Mouse (Mus musculus) telencephalon, adult 2 months (tissue): ENCODE results near the gene Mapk8ip1.

Source experiments
- DNase-seq: peaks from one replicate; pipeline ENCODE4 v3.0.0-alpha.2; 2011; ENCODE audit warnings: low read depth, low spot score

The Mapk8ip1 gene

DNA sequence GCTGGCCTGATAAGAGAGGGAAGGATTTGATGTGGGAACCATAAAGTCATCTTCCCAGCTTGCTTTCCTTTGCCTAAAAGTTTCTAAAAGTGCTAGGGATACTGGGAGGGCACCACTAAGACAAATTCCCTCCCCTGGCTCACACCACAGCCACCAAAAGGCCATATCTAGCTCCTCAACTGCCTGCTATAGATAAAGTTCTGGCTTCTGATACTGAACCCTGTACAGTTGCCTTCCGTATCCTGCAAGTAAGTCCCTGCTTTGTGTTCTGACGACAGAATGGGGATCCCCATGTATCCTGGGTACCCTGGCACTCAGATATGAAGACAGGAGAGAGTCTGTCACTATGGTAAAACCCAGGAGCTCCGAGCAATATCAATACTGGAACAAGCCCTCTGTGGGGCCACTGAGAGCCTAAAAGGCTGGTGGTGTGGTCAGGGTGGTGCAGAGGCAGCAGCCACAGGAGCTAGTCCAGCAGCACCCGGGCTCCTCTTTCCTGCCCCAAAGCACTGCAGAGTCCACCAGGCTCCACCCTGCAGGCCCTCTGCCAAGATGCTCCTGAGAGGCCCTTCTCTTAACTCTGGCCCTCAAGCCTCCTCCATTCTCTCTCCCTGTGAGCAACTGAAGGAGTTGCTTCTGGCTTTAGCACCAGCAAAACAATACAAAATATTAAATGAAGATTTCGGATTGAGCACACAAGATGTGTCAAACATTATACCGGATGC lies 10.7 kb downstream of the Mapk8ip1 start:
- no peak for DNase-seq

DNA sequence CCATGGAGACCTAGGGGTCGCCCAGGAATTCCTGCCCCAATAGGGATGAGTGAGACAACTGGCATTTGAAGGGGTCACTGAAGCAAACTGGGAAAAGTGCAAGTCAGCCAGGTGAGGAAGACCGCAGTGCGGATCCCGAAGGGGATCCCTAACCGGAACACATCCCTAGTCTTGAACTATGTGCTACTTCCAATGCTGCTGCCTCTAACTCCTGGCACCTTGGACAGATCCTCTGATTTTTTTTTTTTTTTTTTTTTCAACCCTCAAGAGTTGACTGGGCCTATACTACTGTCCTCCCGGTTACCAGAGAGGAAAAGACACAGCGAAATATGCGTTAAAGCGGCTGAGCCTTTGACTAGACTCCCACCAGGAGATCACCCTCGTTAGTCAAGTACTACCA lies 11.4 kb downstream of the Mapk8ip1 start:
- DNase-seq = no peak

DNA sequence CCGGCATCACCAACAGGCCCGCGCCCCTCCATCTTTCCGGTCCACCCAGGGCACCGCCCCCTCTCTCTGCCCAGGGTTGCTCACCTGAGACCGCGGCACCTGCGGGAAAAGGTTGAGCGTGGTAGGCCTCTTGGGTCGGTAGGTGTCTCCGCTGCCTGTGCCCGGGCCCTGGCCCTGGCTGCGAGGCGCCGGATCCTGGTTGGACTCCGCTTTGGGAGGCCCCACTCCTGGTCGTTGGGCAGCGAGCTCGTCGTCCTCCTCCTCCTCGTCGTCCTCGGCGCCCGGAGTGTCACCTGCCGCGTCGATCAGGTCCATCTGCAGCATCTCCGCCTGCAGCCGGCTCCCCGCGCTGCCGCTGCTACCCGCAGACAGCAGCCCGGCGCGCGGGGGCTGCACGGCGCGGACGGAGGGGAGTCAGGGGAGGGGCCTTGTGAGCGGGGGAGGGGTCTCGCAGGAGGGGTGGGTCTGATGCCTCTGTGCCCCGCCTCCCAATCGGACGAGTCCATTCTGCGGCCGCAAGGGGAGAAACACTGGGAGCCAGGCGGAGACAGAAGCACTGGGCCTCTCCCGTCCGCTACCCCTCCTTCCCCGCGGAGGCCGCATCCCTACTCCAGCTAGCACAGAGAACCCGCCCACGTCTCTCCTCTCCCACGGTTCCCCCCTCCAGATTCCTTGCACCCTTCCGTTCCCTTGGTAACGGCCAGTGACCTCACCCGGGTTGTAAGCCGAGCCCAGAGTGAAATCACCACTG lies 12.0 kb downstream of the Mapk8ip1 start:
- peak; percentile 97 for DNase-seq

DNA sequence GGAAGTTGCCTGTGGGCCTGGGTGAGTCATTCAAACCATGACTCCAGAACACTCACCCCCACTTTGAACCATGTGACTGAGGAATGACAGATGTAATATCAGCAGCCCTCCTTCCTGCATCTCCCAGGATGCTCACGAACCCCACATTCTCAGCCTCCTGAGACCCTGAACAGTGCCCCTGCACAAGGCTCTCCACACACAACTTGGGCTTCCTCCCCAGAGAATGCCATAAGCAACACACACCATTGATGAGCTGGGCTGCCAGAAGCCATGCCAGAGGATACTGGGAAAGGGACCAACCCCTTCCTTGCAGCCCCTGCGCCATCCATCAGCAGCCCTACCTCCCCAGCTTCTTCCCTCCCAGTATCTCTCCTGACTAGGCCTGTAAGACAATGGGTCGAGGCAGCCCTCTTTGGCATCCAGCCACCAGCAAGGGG lies 13.0 kb downstream of the Mapk8ip1 start:
- no peak for DNase-seq

DNA sequence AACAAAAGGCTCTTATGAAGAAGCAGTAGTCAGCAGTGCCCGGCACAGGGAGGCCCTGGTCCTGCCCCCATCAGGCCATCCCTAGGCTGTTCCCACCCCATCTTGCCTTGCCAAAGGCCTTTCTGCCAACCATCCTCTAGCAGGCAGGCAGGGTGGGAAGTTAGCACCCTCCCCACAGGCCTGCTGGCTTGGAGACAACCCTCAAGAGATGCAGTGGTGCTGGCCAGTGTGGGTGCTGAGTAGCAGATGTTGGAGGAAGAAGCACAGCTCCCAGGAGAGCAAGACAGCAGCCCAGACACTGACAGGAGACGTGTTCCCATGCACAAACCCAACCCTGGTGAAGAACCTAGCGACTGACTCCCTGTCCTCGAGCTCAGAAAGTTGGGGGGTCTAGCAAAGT lies 13.4 kb downstream of the Mapk8ip1 start:
- DNase-seq = peak; percentile 84

DNA sequence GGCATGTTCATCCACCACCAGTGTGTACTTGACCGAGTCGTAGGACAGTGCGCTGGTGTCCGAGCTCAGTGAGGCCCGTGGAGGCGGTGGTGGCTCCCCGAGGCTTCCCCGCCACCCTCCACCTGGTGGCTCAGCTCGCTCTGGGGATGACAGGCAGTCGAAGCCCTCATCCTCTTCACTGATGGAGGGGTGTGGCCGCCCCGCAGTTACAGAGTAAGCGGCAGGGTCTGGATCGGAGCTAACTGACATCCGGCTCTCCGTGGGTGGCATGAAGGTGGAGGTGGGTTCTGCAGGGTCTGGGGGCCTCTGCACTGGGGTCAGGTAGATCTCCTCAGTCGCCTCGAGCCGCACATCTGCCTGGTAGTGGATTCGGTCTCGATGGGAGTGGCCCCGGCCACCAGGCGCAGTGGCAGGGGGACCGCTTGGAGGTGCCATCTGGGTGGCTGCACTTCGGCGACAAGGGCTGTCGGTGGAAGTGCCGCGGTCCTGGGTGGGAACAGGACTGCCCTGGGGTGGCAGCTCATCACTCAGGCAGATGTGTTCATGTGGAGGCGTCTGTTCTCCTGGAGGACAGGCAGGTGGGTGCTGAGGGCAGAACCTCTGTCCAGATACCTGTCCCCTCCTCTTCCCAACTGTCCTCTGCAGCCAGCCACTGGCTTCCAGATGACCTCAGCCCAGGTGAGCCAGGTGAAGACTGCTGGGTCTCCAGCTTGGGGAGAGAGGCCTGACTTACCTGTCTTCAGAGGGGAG lies 14.1 kb downstream of the Mapk8ip1 start:
- DNase-seq = no peak

DNA sequence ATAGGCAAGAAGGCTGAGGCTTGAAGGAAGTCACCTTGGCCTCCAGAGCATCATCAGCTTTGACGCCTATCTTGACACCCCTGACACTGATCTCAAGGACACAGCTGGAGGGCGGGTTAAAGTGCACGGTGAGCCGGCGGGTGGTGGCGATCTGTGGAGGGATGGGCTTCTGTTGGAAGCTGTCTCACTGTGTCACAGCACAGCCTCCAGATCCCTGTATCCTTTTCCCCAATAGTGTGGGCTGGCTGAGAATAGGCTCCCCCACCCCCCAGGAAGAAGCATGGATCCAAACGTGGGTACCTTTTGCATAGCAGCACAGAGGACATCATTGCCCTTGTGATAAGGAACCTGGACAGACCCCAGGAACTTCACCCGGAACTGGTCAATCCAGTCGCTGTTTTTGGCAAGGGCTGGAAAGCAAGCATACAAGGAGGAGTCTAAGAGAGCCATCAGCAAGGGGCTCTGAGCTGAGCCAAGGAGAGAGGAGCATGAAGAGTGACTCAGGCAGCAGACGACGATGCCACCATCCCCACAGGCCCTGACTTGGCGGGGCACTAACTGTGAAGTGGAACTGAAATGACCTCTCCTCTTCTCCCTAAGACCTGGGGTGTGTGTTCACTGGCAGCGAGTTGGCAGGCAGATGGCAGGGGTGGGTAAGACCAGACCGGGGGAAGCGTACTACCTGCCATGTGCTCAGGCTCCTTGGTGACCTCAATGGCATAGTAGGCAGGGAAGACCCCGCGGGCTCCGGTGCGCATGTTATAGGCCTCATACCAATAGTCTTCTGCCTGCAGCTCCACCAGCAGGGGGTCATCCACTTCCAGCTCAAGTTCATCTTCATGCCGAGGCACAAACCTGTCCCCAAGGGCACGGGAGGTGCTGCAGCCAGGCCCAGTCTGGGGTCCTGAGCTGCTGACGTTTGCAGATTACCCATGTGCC lies 15.7 kb downstream of the Mapk8ip1 start:
- no peak for DNase-seq

DNA sequence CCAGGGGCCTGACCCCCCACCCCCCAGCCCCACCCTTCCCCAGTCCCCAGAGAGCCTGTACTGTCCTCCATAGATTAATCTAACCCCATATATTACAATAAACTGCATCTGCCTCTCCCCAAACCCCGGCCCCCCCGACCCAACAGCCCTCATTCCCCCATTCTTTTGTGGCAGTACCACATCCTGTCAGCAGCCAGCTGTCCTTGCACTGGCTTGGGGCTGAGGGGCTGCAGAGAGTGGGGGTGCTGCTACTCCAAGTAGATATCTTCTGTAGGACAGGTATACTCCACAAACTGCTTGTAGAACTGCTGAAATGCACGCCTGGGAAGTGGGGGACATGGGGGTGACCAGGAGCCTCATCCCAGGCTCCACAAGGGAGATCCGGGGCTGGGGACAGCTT lies 17.0 kb downstream of the Mapk8ip1 start:
- no peak for DNase-seq

DNA sequence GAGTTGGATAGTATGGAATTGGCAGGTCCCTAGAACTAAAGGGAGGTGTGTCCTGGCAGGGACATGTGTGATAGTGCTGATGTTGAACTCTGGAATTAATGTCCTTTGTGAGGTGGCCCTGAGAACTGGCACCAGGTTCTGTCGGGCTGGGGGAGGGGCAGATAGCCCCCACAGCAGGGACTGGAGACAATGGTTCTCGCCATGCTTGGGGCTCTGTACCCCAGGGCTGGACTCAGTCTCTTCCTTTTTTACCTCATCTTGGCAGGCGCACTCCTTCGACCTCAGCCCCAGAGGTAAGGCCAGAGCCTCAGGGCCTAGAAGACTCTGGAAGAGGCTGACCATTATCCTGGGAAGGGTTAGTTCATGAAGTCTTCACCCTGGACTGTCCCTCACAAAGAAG lies 18.3 kb downstream of the Mapk8ip1 start:
- no peak for DNase-seq

DNA sequence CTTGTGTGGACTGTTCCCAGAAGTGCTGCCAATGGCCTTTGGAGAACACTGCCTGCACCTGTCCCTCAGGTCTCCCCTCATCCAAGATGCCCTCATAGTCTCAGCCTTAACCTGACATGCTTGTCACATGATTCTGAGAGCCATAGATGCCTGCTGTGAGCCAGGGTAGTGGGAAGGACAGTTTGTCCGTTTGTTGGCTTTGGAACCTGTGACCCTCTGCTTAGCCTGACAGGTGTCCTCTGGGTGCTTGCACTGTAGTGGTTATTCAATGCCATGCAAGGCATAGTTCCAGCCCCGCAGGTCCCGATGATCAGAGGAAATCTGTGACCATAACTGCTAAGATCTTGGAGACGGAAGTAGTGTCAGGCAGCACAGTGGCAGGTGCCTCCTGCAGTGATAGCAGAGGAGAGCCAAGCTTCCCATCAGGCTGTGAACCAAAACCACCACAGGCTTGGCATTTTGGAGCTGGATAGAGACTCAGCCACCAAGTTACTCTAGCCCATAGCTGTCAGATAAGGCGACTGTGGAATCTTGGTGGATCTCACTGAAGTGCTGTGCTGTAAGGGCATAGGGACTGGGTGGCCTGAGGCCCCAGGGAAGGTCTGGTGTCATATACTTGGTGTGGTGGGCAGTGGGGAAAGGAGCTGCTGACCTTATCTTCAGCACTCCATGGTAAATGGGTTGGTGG lies 19.0 kb downstream of the Mapk8ip1 start, which contains the start of gene 1700029I15Rik:
TSS of gene 1700029I15Rik (plus strand) at position 638 of the 688 bp plus-strand sequence.
- DNase-seq = no peak

DNA sequence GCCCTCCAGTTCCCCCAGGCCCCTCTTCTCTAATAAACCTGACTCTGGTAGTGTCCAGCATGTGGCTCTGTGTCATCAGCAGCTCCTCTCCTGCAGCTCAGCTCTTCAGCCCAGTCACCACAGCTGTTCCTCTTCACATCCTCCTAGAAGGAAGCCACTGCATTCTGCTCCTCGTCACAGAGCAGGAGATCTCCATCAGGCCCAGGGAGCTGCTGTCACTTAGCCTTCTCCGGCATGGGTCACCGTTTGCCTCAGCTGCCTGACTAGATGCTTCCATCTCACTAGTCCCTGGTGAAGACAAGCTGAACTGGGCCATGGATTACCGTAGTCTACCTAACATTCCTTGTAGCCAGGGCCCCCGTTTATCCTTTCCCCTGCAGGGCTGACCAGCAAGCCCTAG lies 19.9 kb downstream of the Mapk8ip1 start:
- DNase-seq = no peak

DNA sequence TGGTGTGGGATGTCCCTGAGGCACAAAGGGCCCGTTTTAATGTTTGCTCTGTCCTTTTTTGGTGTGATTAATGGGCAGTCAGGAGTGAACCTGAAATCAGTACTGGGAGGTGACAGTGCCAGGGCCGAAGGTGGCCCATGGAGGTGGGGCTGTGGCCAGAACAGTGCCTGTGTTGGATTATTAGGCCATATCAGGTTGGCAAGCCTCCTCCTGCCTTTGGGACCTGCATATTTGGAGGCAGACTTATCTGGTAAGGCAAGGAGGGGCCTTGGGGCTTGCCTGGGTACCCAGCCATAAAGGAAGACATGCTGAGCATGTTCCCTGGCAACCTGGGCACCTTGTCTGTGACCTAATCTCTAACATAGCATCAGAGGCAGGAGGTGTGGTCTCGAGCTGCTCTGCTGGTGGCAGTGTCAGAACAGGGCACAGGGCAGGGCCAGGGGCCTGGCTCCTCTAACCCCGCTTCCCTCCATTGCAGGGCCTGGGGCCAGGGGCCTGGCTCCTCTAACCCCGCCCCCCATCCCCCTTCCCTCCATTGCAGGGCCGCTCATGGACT lies 20.5 kb downstream of the Mapk8ip1 start:
- no peak for DNase-seq

DNA sequence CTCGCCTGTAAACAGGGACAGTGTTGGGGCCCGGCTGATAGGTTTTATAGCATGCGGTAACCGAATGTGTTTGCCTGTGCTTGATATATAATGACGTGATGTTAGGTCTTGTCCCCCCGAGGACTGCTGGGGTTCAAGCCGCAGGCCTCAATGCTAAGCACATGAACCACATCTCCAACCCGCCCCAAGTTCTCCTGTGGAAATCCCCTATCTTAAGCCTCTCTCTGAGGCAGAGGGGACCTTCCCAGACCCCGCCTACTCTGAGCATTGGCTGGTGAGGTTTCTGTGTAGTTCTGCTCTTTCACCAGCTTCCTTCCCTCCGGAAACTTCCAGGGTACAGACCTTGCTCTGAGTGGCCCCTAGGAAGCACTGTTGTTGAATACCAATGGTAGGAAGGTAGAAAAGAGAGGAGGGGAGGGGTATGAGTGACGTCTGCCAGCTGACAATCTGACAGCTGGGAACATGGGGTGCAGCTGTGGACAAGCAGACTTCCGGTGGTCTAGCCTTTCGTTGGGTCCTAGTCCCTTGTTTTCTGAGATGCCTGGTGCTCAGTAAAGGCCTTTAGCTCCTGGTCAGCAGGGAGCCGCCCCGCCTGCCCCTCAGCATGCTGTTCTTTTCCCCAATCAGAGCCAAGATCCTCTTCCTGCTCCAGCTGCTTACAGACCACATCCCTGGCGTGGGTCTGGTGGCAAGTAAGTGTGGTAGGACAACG lies 21.1 kb downstream of the Mapk8ip1 start:
- DNase-seq = no peak

DNA sequence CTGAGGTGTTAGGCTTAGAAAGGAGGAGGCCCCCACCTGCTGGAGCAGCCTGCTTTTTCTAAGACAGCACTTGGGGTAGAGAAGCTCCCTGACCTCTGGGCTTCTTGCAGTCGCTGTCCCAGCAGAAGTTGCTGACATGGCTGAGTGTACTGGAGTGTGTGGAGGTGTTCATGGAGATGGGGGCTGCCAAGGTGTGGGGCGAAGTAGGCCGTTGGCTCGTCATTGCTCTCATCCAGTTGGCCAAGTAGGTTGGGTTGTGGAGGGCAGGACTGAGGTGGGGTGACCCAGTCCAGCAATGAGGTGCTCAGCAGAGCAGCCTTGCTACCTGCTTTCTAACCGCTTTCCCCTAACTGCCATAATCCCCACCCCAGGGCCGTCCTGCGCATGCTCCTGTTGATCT lies 23.7 kb downstream of the Mapk8ip1 start:
- no peak for DNase-seq

DNA sequence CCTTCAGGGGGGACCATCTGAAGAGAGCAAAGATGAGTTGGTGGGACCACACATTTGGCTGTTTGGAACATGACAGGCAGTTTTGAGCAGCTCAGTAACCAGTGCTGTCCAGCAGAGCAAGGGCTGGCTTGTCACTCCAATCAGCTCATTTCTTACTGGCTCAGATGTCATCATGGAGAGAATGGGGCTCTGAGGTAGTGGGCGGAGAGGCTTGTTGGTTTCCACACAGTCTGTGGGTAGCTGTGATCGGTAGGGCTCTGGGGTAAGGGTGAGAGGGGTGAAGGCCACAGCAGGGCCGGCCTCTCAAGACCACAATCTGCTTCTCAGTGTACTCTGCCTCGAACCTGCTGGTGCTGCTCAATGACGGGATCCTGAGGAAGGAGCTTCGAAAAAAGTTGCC lies 24.8 kb downstream of the Mapk8ip1 start:
- no peak for DNase-seq

DNA sequence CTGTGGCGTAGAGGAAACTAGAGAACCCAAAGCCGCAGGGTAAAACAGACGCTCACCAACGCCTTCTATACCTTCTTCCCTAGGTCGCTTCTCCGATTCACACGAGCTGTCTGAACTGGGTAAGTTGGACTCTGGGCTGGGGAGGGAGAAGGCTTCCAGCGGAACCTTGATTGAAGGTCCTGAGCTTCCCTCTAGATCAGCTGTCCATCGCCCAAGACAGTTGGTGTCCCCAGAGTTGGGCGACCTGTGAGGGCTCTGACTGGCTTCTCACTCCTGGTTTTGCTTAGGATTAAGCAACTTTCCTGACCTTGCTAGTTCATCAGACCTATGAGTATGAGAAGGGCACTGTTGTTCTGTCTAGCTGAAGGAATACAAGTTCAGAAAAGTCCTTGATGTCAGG lies 25.3 kb downstream of the Mapk8ip1 start:
- DNase-seq = no peak

DNA sequence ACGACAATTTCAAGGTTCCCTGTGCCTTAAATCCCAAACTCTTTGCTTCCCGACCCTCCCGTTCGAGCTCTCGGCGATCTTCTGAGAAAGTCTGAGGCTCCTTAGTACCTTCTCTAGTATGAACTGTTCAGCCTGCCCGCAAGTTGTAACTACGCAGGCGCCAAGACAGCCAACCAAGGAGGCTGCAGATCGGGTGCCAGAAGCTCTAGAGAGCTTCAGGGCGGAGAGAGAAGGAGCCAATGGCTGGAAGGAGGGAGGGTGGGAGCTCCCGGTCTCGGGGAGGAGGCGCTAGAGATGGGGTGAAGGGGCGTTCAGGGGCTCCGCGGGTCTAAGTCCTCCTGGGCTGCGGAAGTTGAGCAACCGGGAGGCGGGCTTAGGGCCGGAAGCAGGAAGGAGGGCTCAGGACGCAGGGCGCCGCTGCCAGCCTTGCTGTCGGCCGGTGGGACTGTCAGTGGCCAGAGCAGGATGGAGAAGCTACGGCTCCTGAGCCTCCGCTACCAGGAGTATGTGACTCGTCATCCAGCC lies 25.9 kb downstream of the Mapk8ip1 start:
- DNase-seq = peak; percentile 99

DNA sequence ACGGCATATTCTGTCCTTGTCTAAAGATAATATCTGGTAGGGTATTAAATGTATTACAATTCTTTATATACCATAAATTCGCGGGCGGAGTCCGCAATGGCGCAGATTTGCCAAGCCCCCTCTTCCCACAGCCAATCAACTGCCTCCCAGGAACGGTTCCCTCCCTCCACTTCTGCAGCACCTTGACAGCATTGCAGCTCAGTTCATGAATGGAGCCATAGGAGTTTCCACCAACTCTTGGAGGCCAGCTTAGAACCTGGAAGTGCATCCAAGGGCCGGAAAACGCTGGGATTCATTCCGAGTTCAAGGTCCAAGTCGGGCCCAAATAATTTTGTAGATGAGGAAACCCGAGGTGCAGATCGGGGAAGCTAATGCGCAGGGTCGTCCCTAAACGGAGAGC lies 26.5 kb downstream of the Mapk8ip1 start, which contains the start of the genes Pex16 and Large2:
TSS of gene Pex16 (plus strand) at position 163 of the 400 bp plus-strand sequence.
TSS of gene Large2 (minus strand) at position 356 of the 400 bp plus-strand sequence.
- peak; percentile 60 for DNase-seq

DNA sequence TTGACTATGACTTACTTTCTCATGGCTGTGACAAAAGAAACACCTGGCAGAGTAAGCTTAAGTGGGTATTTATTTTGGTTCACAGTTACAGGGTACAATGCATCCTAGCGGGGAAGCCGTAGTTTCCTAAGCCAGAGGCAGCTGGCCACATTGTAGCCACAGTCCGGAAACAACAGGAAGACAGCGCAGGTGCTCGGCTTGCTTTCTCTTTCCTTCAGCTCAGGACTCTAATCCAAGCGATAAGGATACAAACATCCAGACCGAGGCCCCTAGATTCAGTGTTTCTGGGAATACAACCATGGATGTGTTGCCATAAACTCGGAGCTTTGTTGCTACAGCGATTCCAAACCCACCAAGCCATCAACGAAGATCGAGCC lies 27.6 kb downstream of the Mapk8ip1 start:
- DNase-seq = no peak
